Mouse (Mus musculus): ENCODE results near the gene Srrt.
A peak's percentile ranks its signal among the peaks of the same experiment; 100 is the strongest.

Gene Srrt

GRCm38 (mm10) chr5:137307071-137307912, at the start of gene Srrt:
Gene Srrt, minus strand, starts transcription at chr5:137307674.
- DNase-seq (ENCODE audit: low read depth, low spot score), result peak; percentile 80

DNA sequence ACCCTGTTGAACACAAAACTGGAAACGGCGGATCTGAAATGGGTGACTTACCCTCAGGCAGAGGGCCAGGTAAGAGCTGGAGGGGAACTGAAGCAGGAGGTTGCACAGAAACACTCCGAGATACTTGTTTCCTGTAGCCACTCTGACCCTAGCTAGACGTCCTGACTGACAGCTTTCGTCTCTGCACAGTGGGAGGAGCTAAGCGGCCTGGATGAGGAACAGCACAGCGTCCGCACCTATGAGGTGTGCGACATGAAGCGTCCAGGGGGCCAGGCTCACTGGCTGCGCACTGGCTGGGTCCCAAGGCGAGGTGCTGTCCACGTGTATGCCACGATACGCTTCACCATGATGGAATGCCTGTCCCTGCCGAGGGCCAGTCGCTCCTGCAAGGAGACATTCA, 46.6 kb upstream of the Srrt start:
- DNase-seq (ENCODE audit: low read depth, low spot score), result no peak

GRCm38 (mm10) chr5:137352011-137352975, 44.8 kb upstream of the Srrt start:
- no peak for DNase-seq (ENCODE audit: low read depth, low spot score)

GRCm38 (mm10) chr5:137351394-137351793, 43.9 kb upstream of the Srrt start:
- no peak for DNase-seq (ENCODE audit: low read depth, low spot score)

GRCm38 (mm10) chr5:137351058-137351380, 43.5 kb upstream of the Srrt start:
- DNase-seq (ENCODE audit: low read depth, low spot score), result no peak

- DNase-seq (ENCODE audit: low read depth, low spot score), result no peak
These were observed 43.0 kb upstream of the Srrt start for GRCm38 (mm10) chr5:137350205-137351057.

DNA sequence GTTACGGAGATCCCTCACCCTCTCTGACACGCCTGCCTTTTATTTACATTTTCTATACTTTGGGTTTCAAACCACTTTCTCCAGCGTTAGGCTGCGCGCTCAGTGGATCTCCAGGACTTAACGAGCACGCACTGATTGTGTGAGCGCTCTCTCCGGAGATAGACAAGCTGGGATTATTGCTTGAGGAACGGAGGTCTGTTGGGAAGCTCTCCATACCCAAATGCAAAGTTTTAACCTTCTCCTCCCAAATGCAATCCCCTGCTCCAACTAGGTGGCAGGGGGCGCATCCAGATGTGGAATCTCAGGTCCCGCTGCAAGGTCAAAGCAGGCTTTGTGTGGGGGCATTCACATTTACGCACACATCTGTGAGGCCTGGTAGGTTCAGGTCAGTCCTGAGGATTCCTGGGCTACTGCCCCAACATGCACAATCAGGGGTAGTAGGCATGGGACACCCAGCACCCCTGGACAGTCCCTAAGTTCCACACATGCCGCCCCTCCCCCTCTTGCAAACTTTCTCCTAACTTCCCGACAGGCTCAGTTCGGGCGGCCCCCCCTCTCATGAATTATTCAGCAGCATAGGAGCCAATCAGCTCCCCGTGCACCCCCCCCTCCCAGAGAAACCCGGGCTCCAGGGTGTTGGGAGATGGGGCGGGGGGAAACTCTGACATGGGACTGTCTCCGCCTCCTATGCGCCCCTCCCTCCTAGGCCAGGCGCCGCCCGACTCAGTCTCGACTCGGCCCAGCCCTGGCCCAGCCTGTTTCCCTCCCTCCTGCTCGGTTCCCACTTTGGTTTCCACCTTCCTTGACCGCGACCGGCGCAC, 42.1 kb upstream of the Srrt start, which contains the start of gene Ephb4:
Gene Ephb4 (plus strand): TSS at position 726 of the 821 bp plus-strand sequence.
- no peak for DNase-seq (ENCODE audit: low read depth, low spot score)

DNA sequence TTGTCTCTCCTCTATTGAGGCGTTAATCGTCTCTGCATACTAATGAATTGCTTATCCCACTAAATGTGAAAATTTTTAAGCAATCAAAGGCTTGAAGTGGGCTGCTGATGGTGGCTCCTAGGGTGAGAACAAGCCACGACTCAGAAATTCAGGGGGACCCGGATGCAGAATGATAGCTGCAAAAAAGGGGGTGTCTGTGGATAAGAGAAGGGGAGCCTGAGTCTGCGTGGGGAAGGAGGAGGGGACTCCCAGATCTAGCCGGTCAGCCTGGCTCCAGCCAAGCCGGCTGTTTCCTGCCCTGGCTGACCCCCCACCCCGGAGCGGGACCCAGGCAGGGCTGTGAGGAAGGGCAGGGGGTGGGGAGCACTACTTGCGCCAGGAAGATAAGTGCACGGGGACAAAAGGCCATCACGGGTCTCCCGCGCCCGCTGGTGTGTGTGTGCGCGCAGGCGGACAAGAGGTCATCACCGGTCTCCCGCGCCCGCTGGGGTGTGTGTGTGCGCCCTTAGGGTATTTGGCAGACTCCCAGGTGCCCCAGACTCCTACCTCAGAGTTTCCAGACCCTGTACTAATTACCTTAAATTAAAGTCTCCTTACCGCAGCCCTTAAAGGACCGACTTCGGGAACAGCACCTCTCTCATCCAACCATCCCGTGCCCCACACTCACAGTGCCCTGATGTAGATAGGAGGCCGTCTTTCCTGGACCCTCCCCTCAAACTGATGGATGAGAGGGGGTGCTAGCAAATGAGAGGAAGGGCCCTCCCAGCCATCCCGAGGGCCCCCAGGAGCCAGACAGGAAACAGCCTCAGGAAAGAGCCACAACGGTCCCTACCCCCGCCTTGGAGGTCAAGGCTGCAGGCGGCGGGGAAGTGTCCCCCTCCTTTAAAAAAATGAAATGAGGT, 41.3 kb upstream of the Srrt start:
- DNase-seq (ENCODE audit: low read depth, low spot score), result no peak

GRCm38 (mm10) chr5:137347856-137348255, 40.4 kb upstream of the Srrt start:
- DNase-seq (ENCODE audit: low read depth, low spot score), result no peak

- DNase-seq (ENCODE audit: low read depth, low spot score), result no peak
These were observed 39.5 kb upstream of the Srrt start for GRCm38 (mm10) chr5:137346983-137347382.

DNA sequence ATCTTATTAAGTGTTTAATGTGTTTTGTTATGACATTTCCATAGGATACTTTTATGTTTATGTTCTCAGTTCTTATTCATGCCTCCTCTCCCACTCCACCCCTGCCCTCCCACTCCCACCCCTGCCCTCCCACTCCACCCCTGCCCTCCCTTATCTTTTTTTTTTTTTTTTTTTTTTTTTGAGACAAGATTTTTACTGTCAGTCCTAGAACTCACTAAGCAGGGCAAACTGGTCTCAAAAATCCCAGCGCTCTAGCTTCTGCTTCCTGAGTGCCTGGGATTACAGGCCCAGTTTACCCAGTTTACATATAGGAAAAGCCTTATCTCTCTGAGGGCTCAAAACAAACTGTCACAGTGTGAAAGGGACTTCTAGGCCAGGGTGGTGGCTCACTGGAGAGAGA, 38.9 kb upstream of the Srrt start:
- no peak for DNase-seq (ENCODE audit: low read depth, low spot score)

GRCm38 (mm10) chr5:137345821-137346220, 38.3 kb upstream of the Srrt start:
- DNase-seq (ENCODE audit: low read depth, low spot score), result no peak

- no peak for DNase-seq (ENCODE audit: low read depth, low spot score)
These were observed 36.4 kb upstream of the Srrt start for GRCm38 (mm10) chr5:137343869-137344268.

- DNase-seq (ENCODE audit: low read depth, low spot score), result no peak
These were observed 35.9 kb upstream of the Srrt start for GRCm38 (mm10) chr5:137343412-137343811.

DNA sequence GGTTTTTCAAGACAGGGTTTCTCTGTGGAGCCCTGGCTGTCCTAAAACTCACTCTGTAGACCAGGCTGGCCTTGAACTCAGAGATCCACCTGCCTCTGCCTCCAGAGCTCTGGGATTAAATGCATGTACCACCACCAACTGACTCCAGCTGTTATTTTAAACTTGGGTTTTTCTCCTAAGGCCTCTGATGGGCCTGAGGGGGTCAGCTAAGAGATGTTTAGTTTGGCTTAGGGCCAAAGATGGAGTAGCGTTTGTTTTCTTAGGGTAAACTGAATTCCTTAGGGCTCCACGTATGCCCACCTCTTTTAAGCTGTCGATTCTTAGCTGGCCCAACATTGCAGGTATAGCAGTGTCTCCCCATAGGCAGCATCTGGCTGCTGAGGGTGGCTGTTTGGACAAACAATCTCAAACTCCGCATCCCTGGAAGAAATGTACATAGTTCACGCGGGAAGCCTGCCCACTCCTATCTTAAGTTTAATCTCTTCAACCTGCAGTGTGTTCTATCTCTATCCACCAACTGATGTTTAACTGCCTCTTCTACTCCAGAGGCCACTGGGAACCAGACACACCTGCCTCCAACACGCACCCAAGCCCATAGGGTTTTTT, 35.0 kb upstream of the Srrt start:
- no peak for DNase-seq (ENCODE audit: low read depth, low spot score)

DNA sequence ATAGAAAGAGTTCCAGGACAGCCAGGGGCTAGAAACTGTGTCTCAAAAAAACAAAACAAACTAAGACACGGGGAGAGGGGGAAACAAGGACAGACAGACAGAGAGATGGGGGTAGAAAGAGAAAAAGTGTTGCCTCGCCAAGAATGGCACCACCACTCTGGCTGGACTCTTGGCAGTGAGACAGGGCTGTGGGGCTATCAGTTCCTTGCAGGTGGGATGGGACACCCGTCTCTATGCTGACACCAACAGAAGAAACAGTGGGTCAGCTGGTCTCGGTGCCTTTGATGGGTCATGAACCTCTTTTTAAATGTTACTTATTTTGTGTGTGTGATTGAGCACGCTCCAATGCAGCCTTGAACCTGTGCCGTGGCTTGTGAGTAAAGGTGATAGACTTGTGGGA, 32.7 kb upstream of the Srrt start:
- DNase-seq (ENCODE audit: low read depth, low spot score), result no peak

DNA sequence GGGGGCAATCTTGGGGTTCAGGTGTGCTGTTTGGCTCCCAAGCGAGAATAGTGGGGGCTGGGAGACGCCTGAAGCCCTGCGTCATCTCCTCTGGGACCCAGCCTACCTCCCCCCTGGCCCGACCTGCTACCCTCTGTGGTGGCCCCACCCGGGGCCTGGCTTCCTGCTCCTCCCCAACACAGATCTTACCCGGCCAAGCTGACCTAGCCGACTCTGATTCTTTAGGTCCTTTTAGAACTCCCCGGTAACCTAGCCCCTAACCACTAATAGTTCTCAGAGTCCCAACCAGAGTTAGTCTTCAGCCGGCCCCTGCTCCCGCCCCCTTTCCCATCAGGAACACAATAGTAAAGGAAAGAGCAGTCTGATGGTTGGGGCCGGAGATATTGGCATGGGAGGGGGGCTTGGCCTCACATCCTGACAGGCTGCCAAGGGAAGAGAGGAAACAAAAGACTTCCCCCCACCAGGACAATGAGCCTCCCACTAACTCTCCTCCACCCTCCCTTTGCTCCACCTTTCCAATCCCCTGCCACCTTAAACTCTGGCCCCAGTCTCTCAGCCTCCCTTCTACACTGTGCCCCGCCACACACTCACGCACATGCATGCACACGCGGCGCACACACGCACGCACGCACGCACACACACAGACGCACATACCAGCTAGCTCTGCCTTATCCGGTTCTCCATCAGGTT, 32.0 kb upstream of the Srrt start:
- DNase-seq (ENCODE audit: low read depth, low spot score), result no peak

- DNase-seq (ENCODE audit: low read depth, low spot score), result no peak
These were observed 31.3 kb upstream of the Srrt start for GRCm38 (mm10) chr5:137338663-137339289.
